ENCODE assay signal across 8 mouse cellular contexts in the genomic region with DNA sequence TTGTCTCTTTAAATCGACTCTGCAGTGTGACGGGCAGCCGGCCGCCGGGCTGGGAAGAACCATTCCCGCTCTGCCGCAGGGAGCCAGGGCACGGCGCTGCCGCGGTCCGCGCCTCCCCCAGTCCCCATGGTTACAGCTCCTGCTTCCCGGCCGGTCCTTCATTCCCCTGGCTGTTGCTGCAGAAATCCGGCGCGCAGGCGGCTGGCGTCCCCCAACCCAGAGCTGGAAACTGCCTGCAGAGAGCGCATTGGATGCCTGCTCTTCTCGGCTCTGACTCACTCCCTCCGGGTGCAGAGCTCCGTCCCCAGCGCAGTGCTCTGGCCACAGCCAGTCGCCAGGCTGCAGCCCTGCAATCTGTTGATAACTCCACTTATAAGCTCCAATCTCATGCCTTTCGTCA. TPM values are rescaled to one million over a fixed set of nuclear protein-coding genes. Genes with fewer than 3 reads are reported as not detected.
DNase-seq lines count a peak whose midpoint lies in the region; ATAC-seq and TF ChIP-seq lines count a peak whose summit lies in the region.

Adgra1 (plus strand) TSS at position 139 of the 400 bp plus-strand sequence.

- no peaks in the 10 kb centered on the region for H3K36me3 ChIP-seq in forebrain, postnatal 0 days (ENCODE audit: insufficient read depth)
- no peaks in the 10 kb centered on the region for H3K36me3 ChIP-seq in midbrain, embryonic 13.5 days
- H3K36me3 ChIP-seq in stomach, embryonic 15.5 days = no peaks in the 10 kb centered on the region

- intact Hi-C loops in heart, postnatal 14 days (cut with DNase I) = no loop called here

- H3K9me3 ChIP-seq in forebrain, postnatal 0 days (ENCODE audit: low read length) = no peaks in the 10 kb centered on the region
- no peaks in the 10 kb centered on the region for H3K9me3 ChIP-seq in midbrain, embryonic 13.5 days
- no peaks in the 10 kb centered on the region for H3K9me3 ChIP-seq in stomach, embryonic 15.5 days

- WGBS in cerebellum, adult 2 months = under 1% methylated on average over 27 of the region's 27 CpGs
- WGBS in forebrain, postnatal 0 days = 2% methylated on average over 27 of the region's 27 CpGs
- under 1% methylated on average over 27 of the region's 27 CpGs for WGBS in midbrain, embryonic 13.5 days
- under 1% methylated on average over 27 of the region's 27 CpGs for WGBS in stomach, embryonic 15.5 days

- peak; percentile 96 for DNase-seq in Muller cell, postnatal 12 days (ENCODE audit: inconsistent ontology term)
- DNase-seq in cerebellum, adult 2 months = peak; percentile 81 to 82
- DNase-seq in forebrain, postnatal 0 days = peak; percentile 92
- peak; percentile 65 to 67 for DNase-seq in heart, postnatal 14 days
- peak; percentile 79 to 88 for DNase-seq in layer of hippocampus, postnatal 25 days (ENCODE audit: extremely low spot score in 1 of 2, low spot score in 1 of 2)
- DNase-seq in T-cell, adult 2 months (ENCODE audit: low spot score) = no peak

- peak within 1 kb of the TSS; percentile 55 for H3K4me3 ChIP-seq in cerebellum, adult 2 months (replicated peaks; ENCODE audit: insufficient read depth, low read depth, low read length)
- peak within 1 kb of the TSS; percentile 40 for H3K4me3 ChIP-seq in forebrain, postnatal 0 days (ENCODE audit: low read depth, low read length)
- peak within 1 kb of the TSS; percentile 46 for H3K4me3 ChIP-seq in midbrain, embryonic 13.5 days (replicated peaks)
- H3K4me3 ChIP-seq in stomach, embryonic 15.5 days (replicated peaks) = 0 out of 2 replicates have a peak within 1 kb of the TSS, but pooled peaks have one; percentile 4

- peak within 1 kb of the TSS; percentile 48 for H3K9ac ChIP-seq in forebrain, postnatal 0 days
- peak within 1 kb of the TSS; percentile 64 for H3K9ac ChIP-seq in midbrain, embryonic 13.5 days (replicated peaks)
- H3K9ac ChIP-seq in stomach, embryonic 15.5 days = no peak within 1 kb of the TSS

- 0 out of 2 replicates have a peak, but pooled peaks cover 6% of the 10 kb centered on the region for H3K4me1 ChIP-seq in cerebellum, adult 2 months (ENCODE audit: control insufficient read depth, insufficient read depth, low read length)
- H3K4me1 ChIP-seq in forebrain, postnatal 0 days (ENCODE audit: insufficient read depth) = peaks cover 14% of the 10 kb centered on the region; the same call in 1 of the 2 replicates
- peaks cover 64% of the 10 kb centered on the region for H3K4me1 ChIP-seq in midbrain, embryonic 13.5 days (replicated peaks)
- H3K4me1 ChIP-seq in stomach, embryonic 15.5 days = no peaks in the 10 kb centered on the region

- 0 out of 2 replicates have a peak, but pooled peaks have one; percentile 20 for TF ChIP-seq POLR2A in cerebellum, adult 2 months (IDR thresholded peaks at IDR 0.05; ENCODE audit: borderline replicate concordance, insufficient read depth, low read length)

- H3K27ac ChIP-seq in cerebellum, adult 2 months (ENCODE audit: insufficient read depth, low read length) = peak within 1 kb of the TSS; percentile 8; the same call in 1 of the 2 replicates
- peak within 1 kb of the TSS; percentile 79 for H3K27ac ChIP-seq in forebrain, postnatal 0 days (ENCODE audit: low read depth, low read length)
- peak within 1 kb of the TSS; percentile 92 for H3K27ac ChIP-seq in midbrain, embryonic 13.5 days
- H3K27ac ChIP-seq in stomach, embryonic 15.5 days = no peak within 1 kb of the TSS

- H3K4me2 ChIP-seq in forebrain, postnatal 0 days (ENCODE audit: low read depth) = peak within 1 kb of the TSS; percentile 67
- peak within 1 kb of the TSS; percentile 72 for H3K4me2 ChIP-seq in midbrain, embryonic 13.5 days (replicated peaks)
- H3K4me2 ChIP-seq in stomach, embryonic 15.5 days = peak within 1 kb of the TSS; percentile 42

- ATAC-seq in forebrain, postnatal 0 days = peak; percentile 97
- peak; percentile 90 for ATAC-seq in midbrain, embryonic 13.5 days
- peak; percentile 72 for ATAC-seq in stomach, embryonic 15.5 days (ENCODE audit: insufficient read depth, low FRiP score, low read depth)

- no peak for TF ChIP-seq CTCF in cerebellum, adult 2 months (IDR thresholded peaks at IDR 0.05; ENCODE audit: borderline replicate concordance, insufficient read depth, low read depth, low read length)
- peak; percentile 62 for TF ChIP-seq CTCF in forebrain, postnatal 0 days (IDR thresholded peaks at IDR 0.05; ENCODE audit: low read depth)

- no peaks in the 10 kb centered on the region for H3K27me3 ChIP-seq in cerebellum, adult 2 months (ENCODE audit: control insufficient read depth, insufficient read depth, low read length)
- H3K27me3 ChIP-seq in forebrain, postnatal 0 days (ENCODE audit: insufficient read depth, low read length) = no peaks in the 10 kb centered on the region
- no peaks in the 10 kb centered on the region for H3K27me3 ChIP-seq in midbrain, embryonic 13.5 days
- H3K27me3 ChIP-seq in stomach, embryonic 15.5 days (replicated peaks) = peaks cover 22% of the 10 kb centered on the region

RNA-seq across cellular contexts. Expression of gene Adgra1, which starts in this region (rescaled TPM):
- polyA plus RNA-seq in cerebellum, adult 2 months (2012; rRNA removed) = 19.9 and 21.5 TPM in 2 replicates
- total RNA-seq in forebrain, postnatal 0 days (2014; rRNA removed) = 12.2 and 17.1 TPM in 2 replicates
- polyA plus RNA-seq in forebrain, postnatal 0 days (2015; fragmentation: Nextera tagmentation; extraction: Ambion mirVana) = 18.0 and 39.3 TPM in 2 replicates
- not detected for total RNA-seq in heart, postnatal 14 days (2021)
- 10 to 100 TPM; 52.4 to 54.7 TPM for total RNA-seq in layer of hippocampus, postnatal 25 days (2021)
- polyA plus RNA-seq in midbrain, embryonic 13.5 days (2015; fragmentation: Nextera tagmentation; extraction: Ambion mirVana) = 33.4 and 38.8 TPM in 2 replicates
- 0.53 and 0.64 TPM in 2 replicates for polyA plus RNA-seq in stomach, embryonic 15.5 days (2015; fragmentation: Nextera tagmentation; extraction: Ambion mirVana)

Comparison
In these comparisons a context has a peak if more than half of its experiments do, and no peak if none do; other contexts are left out.
1. RNA of gene Adgra1 (total RNA-seq): 52.4 to 54.7 TPM in layer of hippocampus, postnatal 25 days and 12.2 to 17.1 TPM in forebrain, postnatal 0 days; not detected in heart, postnatal 14 days; every median in the first group is over 10 times any median in the second.
2. RNA of gene Adgra1 (polyA plus RNA-seq): 18.0 to 39.3 TPM in forebrain, postnatal 0 days, 33.4 to 38.8 TPM in midbrain, embryonic 13.5 days and 19.9 to 21.5 TPM in cerebellum, adult 2 months; 0.53 to 0.64 TPM in stomach, embryonic 15.5 days; every median in the first group is over 10 times any median in the second.
3. Peak in DNase-seq in heart, postnatal 14 days; RNA of the gene not detected or under 1 TPM.
4. Peak in ATAC-seq, H3K4me3 ChIP-seq and H3K4me2 ChIP-seq in stomach, embryonic 15.5 days; RNA of the gene not detected or under 1 TPM.
5. H3K4me3 ChIP-seq: peak in every context shown above with its lines; median percentile 55 in cerebellum, adult 2 months; 46 in midbrain, embryonic 13.5 days; 40 in forebrain, postnatal 0 days; 4 in stomach, embryonic 15.5 days.
6. Peak in every context shown above with its lines, with median percentiles within 50 percentile points of each other: ATAC-seq and H3K4me2 ChIP-seq.